Mouse (Mus musculus) adrenal gland, postnatal 4 days (tissue): Measurements from ENCODE around the gene Cgnl1. TPM values are rescaled to one million over a fixed set of nuclear protein-coding genes. Genes with fewer than 3 reads are reported as not detected.
A peak's percentile ranks its signal among the peaks of the same experiment; 100 is the strongest.
"Not testable (repeated sequence)": the region's sequence is repeated elsewhere in the genome, so short reads cannot be mapped to it uniquely, and the experiment has no call there.

ENCODE experiments used
- DNase-seq, 2 experiments: peaks; one replicate each; pipeline ENCODE4 v3.0.0; 2021 to 2022; ENCODE audit warnings: low spot score in 2 of 2, mixed read lengths in 2 of 2
- total RNA-seq, 2 experiments: library from RNA; stranded (reverse); gene quantifications; 2 replicates each; pipeline ENCODE4 v1.2.3; 2021

Cgnl1 gene
- total RNA-seq, 2 experiments from 2014 or later: 49.1 to 68.6 TPM

DNA sequence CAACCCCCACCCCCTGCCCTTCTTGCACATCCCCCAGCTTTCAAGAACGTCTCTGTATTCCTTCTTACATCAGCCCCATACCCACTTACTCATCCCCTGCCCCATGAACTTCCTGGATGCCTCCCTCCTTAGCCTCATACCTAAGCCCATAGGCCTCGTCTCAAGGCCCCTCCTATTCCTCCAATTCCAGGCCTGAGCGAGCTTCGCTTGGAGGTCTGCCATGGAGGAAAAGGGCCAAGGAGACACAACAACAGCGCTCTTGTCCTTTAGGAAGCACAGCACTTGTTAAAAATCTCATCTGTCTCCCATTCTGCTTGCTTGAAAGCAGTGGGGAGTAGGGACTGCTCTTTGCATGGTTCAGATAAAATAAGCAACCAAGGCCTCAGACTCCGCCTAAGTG, 143.1 kb downstream of the Cgnl1 start:
- no peak for DNase-seq

GRCm38 (mm10) chr9:71625961-71626360, 145.4 kb downstream of the Cgnl1 start:
- DNase-seq: no peak

DNA sequence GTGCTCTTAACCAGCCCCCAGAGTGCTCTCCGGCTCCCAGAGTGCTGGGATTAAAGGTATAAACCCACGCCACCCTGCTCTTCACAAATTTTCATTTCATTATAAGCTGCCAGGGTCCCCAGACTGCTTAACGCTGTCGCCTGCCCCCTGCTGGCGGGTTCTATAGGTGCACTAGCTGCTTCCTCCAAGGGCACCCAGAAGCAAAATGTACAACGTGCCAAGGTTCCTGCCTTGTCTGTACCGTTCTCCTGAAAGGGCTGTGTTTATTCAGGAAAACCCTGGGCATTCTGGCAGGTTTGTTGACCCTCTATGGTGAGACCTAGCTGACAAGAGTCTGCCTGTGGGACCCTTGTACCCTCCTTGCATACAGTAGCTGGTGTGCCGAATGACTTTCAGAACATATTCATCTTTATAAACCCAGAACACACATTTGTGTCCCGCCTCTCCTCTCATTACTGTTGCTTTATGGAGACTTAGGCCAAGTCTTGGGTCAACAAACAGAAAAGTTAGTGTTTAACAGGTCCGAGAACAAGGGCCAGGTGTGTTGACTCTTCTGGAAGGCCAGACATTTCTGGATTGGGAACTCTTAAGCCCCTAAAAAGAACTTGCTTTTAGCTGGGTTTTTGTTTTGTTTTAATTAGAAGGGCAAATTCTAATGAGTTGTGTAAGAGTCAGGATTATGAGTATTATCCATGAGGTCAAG, 146.5 kb downstream of the Cgnl1 start:
- peak; percentile 39 to 49 for DNase-seq

DNA sequence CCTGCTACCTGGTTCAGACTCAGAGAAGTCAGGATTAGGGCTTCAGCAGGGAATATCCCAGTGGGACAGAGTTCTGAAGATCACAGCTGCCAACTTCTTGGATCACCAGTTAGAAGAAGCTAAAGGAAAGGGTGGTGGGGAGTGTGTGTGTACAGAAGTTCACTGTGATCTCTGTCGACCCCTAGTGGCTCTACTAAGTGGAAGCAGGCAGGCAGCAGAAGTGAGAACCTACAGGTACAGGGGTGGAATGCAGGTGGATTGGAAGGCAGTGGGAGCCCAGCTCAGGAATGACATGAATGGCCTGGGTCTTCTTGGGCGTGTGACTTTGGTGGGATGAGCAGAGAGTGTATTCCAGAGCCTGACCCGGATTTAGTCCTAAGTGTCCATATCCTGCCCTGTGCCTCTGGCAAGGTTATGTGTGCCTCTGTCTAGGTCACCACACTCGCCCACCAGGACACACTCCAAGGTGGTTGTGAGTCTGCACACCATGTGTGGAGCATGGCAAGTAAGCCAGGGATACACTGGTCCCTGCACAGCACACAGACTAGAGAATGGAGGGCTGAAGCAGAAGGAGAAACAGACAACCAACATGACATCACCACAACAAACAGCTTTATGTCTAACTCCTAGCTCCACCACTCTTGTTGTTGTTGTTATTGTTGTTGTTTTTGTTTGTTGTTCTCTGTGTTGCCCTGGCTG, 147.4 kb downstream of the Cgnl1 start:
- DNase-seq: no peak

- no peak for DNase-seq
These were observed 148.8 kb downstream of the Cgnl1 start for GRCm38 (mm10) chr9:71622593-71622992.

DNA sequence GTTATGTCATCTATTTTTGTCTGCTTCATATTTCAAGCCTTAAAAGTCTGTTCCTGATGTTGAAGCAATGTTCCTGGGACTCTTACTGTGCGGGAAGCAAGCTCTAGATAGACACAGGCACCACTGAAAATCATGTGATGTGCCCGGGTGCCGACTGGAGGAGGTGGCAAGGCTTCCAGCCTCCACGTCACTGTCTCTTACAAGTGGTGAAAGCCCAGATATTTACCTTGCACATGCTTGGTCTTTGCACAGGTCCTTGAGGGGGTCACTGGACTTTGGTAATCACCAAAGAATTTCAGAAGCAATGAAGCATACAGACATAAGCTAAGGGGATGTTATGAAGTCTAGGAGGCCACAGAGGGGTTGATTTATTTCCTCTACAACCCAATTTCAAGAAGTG, 149.4 kb downstream of the Cgnl1 start:
- no peak for DNase-seq

DNA sequence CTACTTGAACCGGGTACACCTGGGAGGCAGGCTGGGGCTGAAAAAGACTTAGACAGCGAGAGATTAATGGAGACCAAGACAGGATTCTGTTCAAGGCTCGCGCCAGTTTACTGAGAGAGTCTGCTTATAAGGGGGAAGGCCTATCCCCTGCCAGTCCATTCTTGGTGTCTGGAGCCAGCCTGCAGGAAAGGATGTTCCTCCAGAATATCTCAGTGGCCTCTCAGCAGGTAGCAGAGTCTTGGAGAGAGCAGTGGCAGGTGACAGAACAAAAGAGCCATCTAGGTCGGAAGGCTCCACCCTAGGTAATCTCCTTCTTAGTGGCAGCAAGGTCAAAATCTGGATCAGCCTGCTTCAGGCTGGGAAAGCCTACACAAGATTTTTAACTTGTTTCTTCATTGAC, 151.3 kb downstream of the Cgnl1 start:
- not testable (repeated sequence) for DNase-seq

DNA sequence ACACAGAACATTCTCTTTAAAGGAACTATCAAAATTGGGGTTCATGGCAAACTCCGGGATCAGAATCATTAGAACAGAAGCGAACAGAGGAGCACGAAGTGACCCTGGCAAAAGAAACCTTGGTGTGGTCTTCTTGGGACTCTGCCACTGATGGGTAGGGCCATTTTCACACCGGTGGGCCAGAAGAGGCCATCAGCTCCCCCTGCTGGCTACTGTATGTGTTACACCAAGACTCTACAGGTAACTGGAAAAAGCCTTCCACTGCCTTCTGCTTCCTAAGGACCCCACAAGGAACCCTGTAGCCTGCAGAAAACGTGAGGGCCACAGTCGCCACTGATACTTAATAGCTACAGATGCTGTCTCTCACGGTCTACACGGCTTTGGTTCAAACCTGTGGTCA, 154.0 kb downstream of the Cgnl1 start:
- DNase-seq: no peak

- DNase-seq: peak; percentile 54 to 66
These were observed 155.2 kb downstream of the Cgnl1 start for GRCm38 (mm10) chr9:71616185-71616584.

DNA sequence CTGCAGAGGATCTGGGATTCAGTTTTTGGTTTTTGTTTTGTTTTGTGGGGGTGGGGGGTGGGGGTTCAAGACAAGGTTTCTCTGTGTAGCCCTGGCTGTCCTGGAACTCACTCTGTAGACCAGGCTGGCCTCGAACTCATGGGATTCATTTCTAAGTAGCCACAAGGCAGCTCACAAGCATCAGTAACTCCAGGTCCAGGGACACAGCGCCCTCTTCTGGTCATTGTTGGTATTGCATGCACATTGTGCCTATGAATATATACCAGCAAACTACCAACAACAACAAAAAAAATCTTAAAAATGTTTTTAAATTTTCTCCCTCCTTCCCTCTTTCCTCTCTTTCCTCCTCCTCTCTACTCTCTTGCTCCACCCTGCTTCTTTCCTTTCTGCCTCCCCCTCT, 156.8 kb downstream of the Cgnl1 start:
- DNase-seq: no peak

- DNase-seq: no peak
These were observed 158.4 kb downstream of the Cgnl1 start for GRCm38 (mm10) chr9:71612981-71613380.

DNA sequence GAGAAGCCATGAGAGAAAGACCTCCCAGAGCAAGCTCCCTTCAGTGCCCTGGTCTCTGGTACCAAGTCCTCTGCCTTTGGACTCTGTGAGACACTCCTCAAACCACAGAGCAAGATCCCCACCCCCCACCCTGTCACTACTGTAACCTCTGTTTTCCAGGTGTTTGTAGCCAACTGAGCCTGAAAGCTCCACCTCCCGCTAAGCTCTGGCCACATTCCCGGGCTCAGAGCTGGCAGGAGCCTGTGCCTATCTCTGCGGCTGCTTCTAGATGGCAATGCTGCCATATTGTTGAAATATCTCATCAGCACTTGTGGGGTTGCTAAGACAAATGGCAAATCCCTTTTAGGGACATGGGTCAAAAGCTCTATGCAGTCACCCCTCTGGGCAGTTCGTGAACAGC, 159.5 kb downstream of the Cgnl1 start:
- DNase-seq: no peak

DNA sequence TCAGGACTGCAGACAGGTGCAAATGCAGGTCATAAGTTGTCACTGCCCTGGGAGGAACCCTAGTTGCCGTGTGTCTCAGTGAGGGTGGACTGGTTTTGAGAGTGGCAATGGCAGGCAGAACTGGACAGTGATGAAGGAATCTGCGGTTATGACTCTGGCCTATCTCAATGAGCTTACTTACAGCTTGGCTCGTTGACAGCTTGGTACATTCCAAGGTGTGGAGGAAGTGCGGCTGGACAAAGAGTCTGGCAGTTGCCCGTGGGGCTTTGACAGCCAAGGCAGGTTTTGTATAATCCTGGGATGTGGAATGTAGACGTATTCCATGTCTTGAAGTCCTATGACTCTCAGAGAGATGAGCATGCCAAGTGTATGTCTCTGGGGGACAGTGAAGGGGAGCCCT, 162.4 kb downstream of the Cgnl1 start:
- DNase-seq: no peak

GRCm38 (mm10) chr9:71606296-71607057, 164.9 kb downstream of the Cgnl1 start:
- DNase-seq: no peak

- DNase-seq: no peak
These were observed 166.3 kb downstream of the Cgnl1 start for GRCm38 (mm10) chr9:71604914-71605635.

- DNase-seq: no peak
These were observed 171.5 kb downstream of the Cgnl1 start for GRCm38 (mm10) chr9:71599861-71600260.

DNA sequence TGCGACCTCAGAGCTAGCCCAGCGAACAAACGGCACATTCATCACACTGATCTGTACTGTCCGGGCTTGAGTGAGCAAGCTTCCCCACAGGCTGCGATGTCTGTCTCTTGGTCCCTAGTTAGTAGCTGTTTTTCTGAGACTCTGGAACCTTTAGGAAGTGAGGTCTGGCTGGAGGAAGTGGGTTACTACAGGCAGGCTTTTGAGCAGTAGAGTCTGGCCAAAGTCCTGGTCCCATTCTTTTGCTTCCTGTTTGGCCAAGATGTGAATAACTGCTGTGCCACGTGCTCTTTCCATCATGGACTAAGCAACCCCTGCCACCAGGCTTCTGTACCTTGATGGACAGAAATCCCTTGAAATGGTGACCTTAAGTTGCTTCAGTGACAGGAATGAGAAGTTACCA, 174.5 kb downstream of the Cgnl1 start:
- no peak for DNase-seq

- no peak for DNase-seq
These were observed 178.7 kb downstream of the Cgnl1 start for GRCm38 (mm10) chr9:71592577-71593285.

GRCm38 (mm10) chr9:71591938-71592548, 179.4 kb downstream of the Cgnl1 start, which contains the start of gene Myzap:
TSS of gene Myzap (minus strand) at chr9:71592360.
- peak; percentile 71 to 80 for DNase-seq

DNA sequence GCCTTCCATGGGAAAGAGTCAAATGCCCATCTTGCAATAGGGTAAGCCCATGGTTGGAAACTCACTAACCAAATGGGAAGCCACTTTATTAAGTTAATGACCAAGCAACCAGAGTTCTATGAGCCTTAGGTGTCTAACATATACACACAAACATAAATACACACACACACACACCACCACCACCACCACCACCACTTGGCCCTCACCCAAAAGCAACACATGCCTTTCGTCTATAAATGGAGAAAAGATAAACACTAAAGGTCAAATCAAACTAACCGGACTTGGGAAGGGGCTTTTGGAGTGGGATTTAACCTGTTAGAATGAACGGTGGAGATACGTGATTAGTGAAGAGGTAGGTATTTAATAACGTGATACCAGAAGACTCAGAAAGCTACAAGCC, 180.3 kb downstream of the Cgnl1 start:
- DNase-seq: no peak
